Mouse (Mus musculus) ES-E14 (cell line): ENCODE measurements at regions not wholly inside any gene's neighbourhood (a gene's known extent, or its start where the extent isn't known, plus 50 kb on each side); places are given as distances from the start of the nearest gene placed in this dataset.

Experiments used
- DNase-seq: peaks from one replicate; pipeline ENCODE4 v3.0.0-alpha.2; 2013; ENCODE audit warnings: low read depth, low spot score
- H3K27ac ChIP-seq: 2 replicates; pipeline ENCODE4 v1.5.1; 2012; ENCODE audit warnings: low read depth, mild to moderate bottlenecking, low read length, moderate library complexity, mixed read lengths; ENCODE audit not compliant: poor library complexity, insufficient read depth, severe bottlenecking
- H3K36me3 ChIP-seq: 2 replicates; pipeline ENCODE4 v1.6.1; 2012; ENCODE audit warnings: mild to moderate bottlenecking, low read length, moderate library complexity, mixed read lengths; ENCODE audit not compliant: control insufficient read depth, poor library complexity, insufficient read depth, severe bottlenecking
- H3K4me1 ChIP-seq, 2 experiments: fragments of 150-350 bp in 1 of 2; sonication (generic) in 1 of 2; 2 replicates each; pipeline ENCODE4 v1.6.1; 2012; ENCODE audit warnings: low read length in 2 of 2, mild to moderate bottlenecking in 1 of 2, mixed read lengths in 1 of 2; ENCODE audit not compliant: control insufficient read depth in 2 of 2, insufficient read depth in 2 of 2, poor library complexity in 1 of 2
- H3K4me3 ChIP-seq, 2 experiments: fragments of 150-350 bp in 1 of 2; sonication (generic) in 1 of 2; 2 replicates each; pipeline ENCODE4 v1.5.1; 2012; ENCODE audit warnings: low read length in 2 of 2, low read depth in 1 of 2, mild to moderate bottlenecking in 1 of 2, mixed read lengths in 1 of 2; ENCODE audit not compliant: insufficient read depth in 1 of 2, poor library complexity in 1 of 2, severe bottlenecking in 1 of 2
- H3K9ac ChIP-seq: 2 replicates; pipeline ENCODE4 v1.6.1; 2012; ENCODE audit warnings: low read depth, mild to moderate bottlenecking, low read length, mixed read lengths; ENCODE audit not compliant: poor library complexity, insufficient read depth, severe bottlenecking
- H3K9me3 ChIP-seq: fragments of 150-350 bp; sonication (generic); 2 replicates; pipeline ENCODE4 v1.6.1; 2012; ENCODE audit warnings: low read depth, mild to moderate bottlenecking, low read length; ENCODE audit not compliant: control insufficient read depth, insufficient read depth
- CHD2 ChIP-seq: IDR thresholded peaks from 2 replicates; pipeline ENCODE4 v1.6.1; 2014; ENCODE audit warnings: mild to moderate bottlenecking, low read depth, low read length, inconsistent platforms
- HCFC1 ChIP-seq: IDR thresholded peaks from 2 replicates; pipeline ENCODE4 v1.6.1; 2012; ENCODE audit warnings: low read length, inconsistent platforms, borderline replicate concordance; ENCODE audit not compliant: insufficient read depth
- MAFK ChIP-seq: IDR thresholded peaks from 2 replicates; pipeline ENCODE4 v1.6.1; 2014; ENCODE audit warnings: mild to moderate bottlenecking, low read depth, low read length, inconsistent platforms; ENCODE audit not compliant: insufficient read depth
- ZC3H11A ChIP-seq: IDR thresholded peaks from 2 replicates; pipeline ENCODE4 v1.6.1; 2012; ENCODE audit warnings: low read depth, mild to moderate bottlenecking, inconsistent platforms, low read length, borderline replicate concordance
- ZNF384 ChIP-seq: IDR thresholded peaks from 2 replicates; pipeline ENCODE4 v1.6.1; 2012; ENCODE audit warnings: low read depth, low read length, inconsistent platforms
- in situ Hi-C, 2 experiments: fragments of 600-800 bp; cut with MboI; formaldehyde crosslinking; loops; one replicate each; pipeline ENCODE4 v1.15.1; 2025; ENCODE audit warnings: low sequenced_read_pairs in 2 of 2, inconsistent platforms in 1 of 2; ENCODE audit not compliant: unreplicated experiment in 2 of 2

GRCm38 (mm10) chr1:33136991-33137390, 532.6 kb downstream of the Prim2 start:
- no peaks in the 10 kb centered on the region for H3K9me3 ChIP-seq
- in situ Hi-C loops, result no loop called here
- DNase-seq, result no peak

GRCm38 (mm10) chr1:33130351-33130750, 539.2 kb downstream of the Prim2 start:
- Histone ChIP-seq H3K9me3 (no peaks in the 10 kb centered on the region), H3K9ac (no peak overlapping the region), H3K4me1 (no peaks in the 10 kb centered on the region), H3K27ac (no peak overlapping the region), H3K36me3 (no peaks in the 10 kb centered on the region), H3K4me3 (no peak overlapping the region)
- in situ Hi-C loops, result no loop called here
- DNase-seq, result no peak
- TF ChIP-seq CHD2 (no peak), HCFC1 (no peak)

More at GRCm38 (mm10) chr1:33136991-33137390, 532.6 kb downstream of the Prim2 start:
- H3K4me3 ChIP-seq, result no peak overlapping the region
- no peak for TF ChIP-seq HCFC1
- no peak for TF ChIP-seq CHD2
- H3K36me3 ChIP-seq, result no peaks in the 10 kb centered on the region
- H3K27ac ChIP-seq, result no peak overlapping the region
- no peak overlapping the region for H3K9ac ChIP-seq
- no peaks in the 10 kb centered on the region for H3K4me1 ChIP-seq

GRCm38 (mm10) chr1:33125062-33125461, 544.5 kb downstream of the Prim2 start:
- H3K9me3 ChIP-seq, result no peaks in the 10 kb centered on the region
- H3K36me3 ChIP-seq, result no peaks in the 10 kb centered on the region
- in situ Hi-C loops, result no loop called here
- H3K4me1 ChIP-seq, result no peaks in the 10 kb centered on the region
- no peak overlapping the region for H3K9ac ChIP-seq
- H3K4me3 ChIP-seq, result no peak overlapping the region
- no peak for TF ChIP-seq CHD2
- TF ChIP-seq MAFK, result no peak
- TF ChIP-seq ZNF384, result no peak
- no peak for TF ChIP-seq HCFC1
- no peak for TF ChIP-seq ZC3H11A
- H3K27ac ChIP-seq, result no peak overlapping the region
- DNase-seq, result no peak

GRCm38 (mm10) chr1:33106286-33106685, 559.2 kb upstream of the Gm5415 start:
- peak overlapping the region in 1 of 2 experiments; percentile 34; a peak in 1 of 4 replicates for H3K4me3 ChIP-seq
- peaks cover 2 to 5% of the 10 kb centered on the region in 2 experiments; a peak in 3 of 4 replicates for H3K4me1 ChIP-seq
- no peak overlapping the region for H3K9ac ChIP-seq
- no peaks in the 10 kb centered on the region for H3K36me3 ChIP-seq
- peak; percentile 16 for DNase-seq
- in situ Hi-C loops, result no loop called here
- no peak overlapping the region for H3K27ac ChIP-seq
- H3K9me3 ChIP-seq, result no peaks in the 10 kb centered on the region
- TF ChIP-seq CHD2 (no peak), MAFK (no peak), ZC3H11A (no peak), HCFC1 (no peak), ZNF384 (no peak)

- H3K4me1 ChIP-seq, result peaks cover 2 to 5% of the 10 kb centered on the region in 2 experiments; a peak in 3 of 4 replicates
- DNase-seq, result no peak
- no peak overlapping the region for H3K9ac ChIP-seq
- in situ Hi-C loops, result no loop called here
- no peak overlapping the region for H3K4me3 ChIP-seq
- H3K36me3 ChIP-seq, result no peaks in the 10 kb centered on the region
- H3K27ac ChIP-seq, result no peak overlapping the region
- H3K9me3 ChIP-seq, result no peaks in the 10 kb centered on the region
- TF ChIP-seq HCFC1 (no peak), ZNF384 (peak; percentile 93), MAFK (no peak)
These were observed 557.2 kb upstream of the Gm5415 start for GRCm38 (mm10) chr1:33104296-33104695.
